Mouse (Mus musculus): ENCODE data around the gene Dnah14.

- no peak for TF ChIP-seq CTCF (IDR thresholded peaks at IDR 0.05; ENCODE audit: insufficient read depth, low read depth, low read length)
- no peak for TF ChIP-seq POLR2A (IDR thresholded peaks at IDR 0.05; ENCODE audit: insufficient read depth, low read depth, low read length)
Measured at GRCm38 (mm10) chr1:181856329-181856728, 280.0 kb downstream of the Dnah14 start.
